Comparison of ENCODE assay signal across 26 mouse cellular contexts in the genomic region with DNA sequence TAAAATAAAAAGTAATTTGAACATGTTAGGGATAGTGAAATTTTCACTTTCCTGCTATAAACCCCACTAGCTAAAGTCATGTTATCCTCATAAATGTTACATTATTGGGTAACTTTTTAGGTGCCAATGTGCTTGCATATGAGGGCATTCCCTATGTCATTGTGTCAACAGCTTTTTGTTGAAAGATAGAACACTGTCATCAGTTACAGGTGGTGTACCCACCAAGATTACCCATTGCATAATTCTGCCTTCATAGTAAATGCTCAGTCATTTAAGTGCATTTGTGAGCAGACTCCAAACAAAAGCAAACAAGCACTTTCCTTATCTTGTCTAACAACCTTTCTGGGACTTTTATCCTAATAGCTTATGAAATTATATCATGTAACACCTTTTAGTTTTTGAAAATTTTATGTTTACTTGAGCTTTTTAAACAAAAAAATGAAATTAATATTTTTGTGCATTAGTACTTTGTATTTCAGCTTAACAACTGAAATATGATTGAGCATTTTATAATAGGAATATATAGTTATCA.
"Had no signal": no experiment of that assay in that cellular context is flagged by ENCODE, and none has a peak within 500 bp of the region (broad histone marks: within the 10 kb centered on the region; RNA-seq: fewer than 3 reads in every experiment).

No protein-coding gene starts in this region.

- ATAC-seq: hindbrain, embryonic 16.5 days; inflammation-experienced regulatory T-cells, adult 6 months; intestine, embryonic 15.5 days had no signal

- H3K27ac ChIP-seq: gastrocnemius, adult 2 months; heart, embryonic 10.5 days; hindbrain, embryonic 10.5 days; hindbrain, embryonic 12.5 days; hindbrain, embryonic 14.5 days; intestine, embryonic 15.5 days; kidney, embryonic 15.5 days; kidney, postnatal 0 days; layer of hippocampus, adult 2 months; limb, embryonic 13.5 days; limb, embryonic 15.5 days; liver, embryonic 13.5 days had no signal

- H3K4me3 ChIP-seq: gastrocnemius, adult 2 months; heart, embryonic 10.5 days; heart, embryonic 12.5 days; hindbrain, embryonic 10.5 days; hindbrain, embryonic 12.5 days; intestine, embryonic 15.5 days; kidney, embryonic 15.5 days; layer of hippocampus, adult 2 months; limb, embryonic 13.5 days; limb, embryonic 15.5 days; liver, embryonic 13.5 days had no signal

- DNase-seq: gastrocnemius, adult 2 months; gastrocnemius, postnatal 10 days; gastrocnemius, postnatal 25 days; heart, adult 18-20 months; heart, postnatal 10 days; heart, postnatal 4 days; kidney, adult 11 months; kidney, adult 2 months; kidney, adult 9 months; kidney, postnatal 14 days; kidney, postnatal 36 days; left cerebral cortex, postnatal 4 days; liver, embryonic 13.5 days had no signal
